Mouse (Mus musculus): ENCODE data around the gene Tex50.
"Not testable (repeated sequence)": the region's sequence is repeated elsewhere in the genome, so short reads cannot be mapped to it uniquely, and the experiment has no call there.

Gene Tex50

GRCm38 (mm10) chr1:161159214-161159613 is at the start of gene Tex50:
TSS of gene Tex50 (minus strand) at chr1:161159314.
- no peak for DNase-seq (ENCODE audit: low read depth in 2 of 2, low spot score in 2 of 2)

GRCm38 (mm10) chr1:161199856-161200255 is 40.7 kb upstream of the Tex50 start:
- DNase-seq (ENCODE audit: low read depth in 2 of 2, low spot score in 2 of 2) = no peak

DNA sequence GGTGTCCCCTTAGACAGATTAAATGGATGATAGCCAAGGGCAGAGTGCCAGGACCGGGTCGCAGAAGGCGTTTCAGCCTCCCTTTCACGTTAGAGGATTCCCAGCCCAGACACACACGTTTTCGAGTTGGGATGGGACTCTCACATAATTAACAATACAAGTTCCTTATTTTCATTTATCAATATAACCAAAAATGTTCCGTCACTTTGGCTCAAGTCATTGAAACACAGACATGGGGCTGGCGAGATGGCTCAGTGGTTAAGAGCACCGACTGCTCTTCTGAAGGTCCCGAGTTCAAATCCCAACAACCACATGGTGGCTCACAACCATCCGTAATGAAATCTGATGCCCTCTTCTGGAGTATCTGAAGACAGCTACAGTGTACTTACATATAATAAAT is 37.2 kb upstream of the Tex50 start:
- DNase-seq (ENCODE audit: low read depth in 2 of 2, low spot score in 2 of 2) = not testable (repeated sequence)

- DNase-seq (ENCODE audit: low read depth in 2 of 2, low spot score in 2 of 2) = peak; percentile 40 to 67
Observed at GRCm38 (mm10) chr1:161195541-161196351, 36.6 kb upstream of the Tex50 start.

- no peak for DNase-seq (ENCODE audit: low read depth in 2 of 2, low spot score in 2 of 2)
Observed at GRCm38 (mm10) chr1:161190253-161190910, 31.3 kb upstream of the Tex50 start.

GRCm38 (mm10) chr1:161185431-161185830 is 26.3 kb upstream of the Tex50 start:
- no peak for DNase-seq (ENCODE audit: low read depth in 2 of 2, low spot score in 2 of 2)

DNA sequence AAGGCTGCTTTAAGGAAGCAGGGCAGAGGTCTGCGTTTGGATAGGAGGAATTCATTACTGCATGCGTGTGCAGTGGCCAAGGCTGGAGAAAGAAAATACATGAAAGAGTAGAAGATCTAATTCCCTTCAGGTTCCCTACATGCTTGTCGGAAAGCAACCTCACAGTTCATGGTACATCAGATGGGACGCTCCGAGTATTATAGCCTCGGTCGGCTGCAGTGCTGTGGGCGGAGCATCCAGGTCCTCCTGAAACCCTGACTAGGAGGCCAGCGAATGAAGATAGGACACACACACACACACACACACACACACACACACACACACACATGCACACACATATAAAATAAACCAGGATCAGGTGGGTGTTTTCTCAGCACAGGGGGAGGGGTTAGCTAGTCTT is 24.6 kb upstream of the Tex50 start:
- no peak for DNase-seq (ENCODE audit: low read depth in 2 of 2, low spot score in 2 of 2)

DNA sequence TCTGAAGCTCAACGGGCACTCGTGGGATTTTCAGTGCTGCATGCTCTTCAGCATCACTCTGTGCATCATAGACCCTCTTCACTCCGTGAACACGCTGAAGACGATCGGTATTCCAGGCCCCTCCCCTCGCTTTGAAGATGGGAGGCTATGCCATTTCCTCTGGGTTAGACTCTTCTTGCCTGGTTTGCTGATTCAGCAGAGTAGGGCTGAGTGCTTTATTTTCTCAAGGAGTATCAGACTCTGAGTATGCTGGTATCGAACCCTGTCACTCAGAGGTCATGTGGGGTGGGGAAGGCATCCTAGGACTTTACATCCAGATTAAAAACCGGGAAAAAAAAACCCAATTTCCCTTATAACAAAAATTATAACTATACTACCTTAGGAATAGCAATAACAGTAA is 23.3 kb upstream of the Tex50 start:
- DNase-seq (ENCODE audit: low read depth in 2 of 2, low spot score in 2 of 2) = no peak

DNA sequence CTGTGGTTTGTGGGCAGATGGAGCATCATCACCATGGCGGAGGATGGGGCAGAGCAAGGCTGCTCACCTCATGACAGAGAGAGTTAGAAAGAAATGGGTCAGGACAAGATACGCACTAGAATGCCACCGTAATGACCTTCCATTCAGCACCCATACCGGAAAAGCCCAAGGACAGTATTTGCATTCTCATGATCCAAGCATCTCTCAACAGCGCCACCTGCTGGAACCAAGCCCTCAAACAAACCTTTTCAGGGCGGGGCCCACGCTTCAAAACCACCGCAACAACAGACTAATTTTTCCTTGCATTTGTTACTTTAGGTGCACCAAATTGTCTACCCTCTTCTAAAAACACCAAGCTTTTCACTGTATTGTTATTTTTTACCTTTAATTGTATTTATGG is 21.6 kb upstream of the Tex50 start:
- DNase-seq (ENCODE audit: low read depth in 2 of 2, low spot score in 2 of 2) = peak; percentile 64 to 73

GRCm38 (mm10) chr1:161170651-161171050 is 11.5 kb upstream of the Tex50 start:
- DNase-seq (ENCODE audit: low read depth in 2 of 2, low spot score in 2 of 2) = peak; percentile 71 to 73

DNA sequence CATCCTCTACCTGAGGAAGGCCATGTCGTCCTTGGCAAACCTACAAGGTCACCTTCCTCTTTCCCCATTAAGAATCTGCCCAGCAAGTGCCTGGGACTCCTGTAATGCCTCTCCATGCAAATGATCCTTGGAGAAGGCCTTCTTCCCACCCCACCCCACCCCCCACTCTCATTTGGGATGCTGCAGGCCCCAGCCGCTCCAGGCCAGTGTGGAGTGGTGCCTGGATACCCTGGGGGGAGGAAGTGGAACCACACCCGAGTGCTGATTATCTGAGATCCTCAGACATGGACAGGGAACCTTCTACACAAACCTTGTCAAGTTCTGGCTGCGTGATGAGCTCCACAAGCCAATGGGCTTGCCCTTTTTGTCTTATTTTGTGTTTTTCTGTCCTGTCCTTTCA is 1.2 kb upstream of the Tex50 start:
- DNase-seq (ENCODE audit: low read depth in 2 of 2, low spot score in 2 of 2) = no peak

DNA sequence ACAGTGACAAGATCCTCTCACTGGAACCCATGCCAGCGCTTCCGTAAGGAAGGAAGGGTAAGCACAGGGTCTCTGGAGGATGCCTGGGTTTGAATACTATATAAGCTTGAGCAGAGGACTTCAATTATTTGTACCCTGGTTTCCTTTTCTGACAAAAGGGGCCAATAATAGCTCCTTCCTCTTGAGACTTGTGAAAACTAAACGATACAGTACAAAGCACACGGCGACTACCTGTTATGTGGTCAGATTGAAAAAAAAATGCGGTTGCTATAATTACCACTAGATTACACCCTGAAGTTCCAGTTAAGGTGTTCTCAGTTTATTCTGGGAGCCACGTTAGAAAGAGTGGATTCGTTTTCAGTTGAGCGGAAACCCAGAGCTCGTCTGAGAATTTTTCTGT is 2.6 kb downstream of the Tex50 start:
- DNase-seq (ENCODE audit: low read depth in 2 of 2, low spot score in 2 of 2) = peak in 1 of 2 experiments; percentile 29

- no peak for DNase-seq (ENCODE audit: low read depth in 2 of 2, low spot score in 2 of 2)
Observed at GRCm38 (mm10) chr1:161151098-161151497, 8.0 kb downstream of the Tex50 start.

GRCm38 (mm10) chr1:161147888-161148287 is 11.2 kb downstream of the Tex50 start:
- no peak for DNase-seq (ENCODE audit: low read depth in 2 of 2, low spot score in 2 of 2)

GRCm38 (mm10) chr1:161145611-161146010 is 13.5 kb downstream of the Tex50 start:
- not testable (repeated sequence) for DNase-seq (ENCODE audit: low read depth in 2 of 2, low spot score in 2 of 2)

DNA sequence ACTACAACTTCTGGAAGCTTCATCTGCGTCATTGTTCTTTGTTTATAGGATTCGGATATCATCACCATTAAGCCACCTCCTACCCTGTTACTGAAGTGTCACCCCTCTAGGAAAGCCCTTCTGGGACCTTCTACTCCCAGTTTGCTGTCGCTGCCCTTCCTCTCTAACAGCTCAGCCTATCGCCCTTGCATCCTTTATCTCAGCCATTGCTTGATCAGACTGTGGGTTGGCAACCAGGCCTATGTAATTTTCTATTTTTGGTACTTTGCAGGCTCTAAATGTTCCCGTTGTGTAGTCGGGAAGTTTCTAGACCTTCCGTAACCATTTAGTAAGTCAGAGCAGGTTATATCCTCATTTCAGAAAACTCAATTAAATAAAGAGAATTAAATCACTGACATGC is 15.9 kb downstream of the Tex50 start:
- no peak for DNase-seq (ENCODE audit: low read depth in 2 of 2, low spot score in 2 of 2)

DNA sequence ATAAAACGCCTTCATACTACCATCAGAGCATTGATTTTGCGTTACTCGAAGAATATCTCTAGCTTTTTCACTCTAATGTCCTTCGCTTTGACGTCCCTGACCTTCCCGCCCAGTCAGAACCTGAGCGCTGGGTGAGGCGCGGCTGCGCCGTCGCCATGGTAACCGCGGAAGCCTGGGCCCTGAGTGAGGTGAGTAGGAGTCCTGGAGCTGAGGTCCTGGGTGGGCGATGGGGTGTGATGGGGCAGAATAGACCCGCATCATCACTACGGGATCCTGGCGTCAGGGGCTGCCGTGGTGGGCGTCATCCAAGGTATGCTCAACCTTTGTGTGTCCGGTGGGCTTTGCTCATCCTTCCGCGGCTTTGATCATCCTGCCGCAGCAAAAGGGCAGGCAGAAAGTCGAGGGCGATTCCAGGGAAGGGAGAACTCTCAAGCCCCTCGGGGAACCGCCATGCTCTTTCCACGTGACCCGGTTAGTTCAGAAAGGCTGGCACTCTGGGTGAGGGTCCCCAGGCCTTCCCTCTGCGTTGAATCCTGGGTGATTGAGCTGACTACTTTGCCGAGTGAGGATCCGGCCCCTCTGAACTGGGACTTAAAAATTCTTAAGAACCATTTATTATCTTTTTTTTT is 16.5 kb downstream of the Tex50 start, which contains the start of gene Ankrd45:
Gene Ankrd45, plus strand, starts transcription at position 161 of the 629 bp plus-strand sequence.
- no peak for DNase-seq (ENCODE audit: low read depth in 2 of 2, low spot score in 2 of 2)

DNA sequence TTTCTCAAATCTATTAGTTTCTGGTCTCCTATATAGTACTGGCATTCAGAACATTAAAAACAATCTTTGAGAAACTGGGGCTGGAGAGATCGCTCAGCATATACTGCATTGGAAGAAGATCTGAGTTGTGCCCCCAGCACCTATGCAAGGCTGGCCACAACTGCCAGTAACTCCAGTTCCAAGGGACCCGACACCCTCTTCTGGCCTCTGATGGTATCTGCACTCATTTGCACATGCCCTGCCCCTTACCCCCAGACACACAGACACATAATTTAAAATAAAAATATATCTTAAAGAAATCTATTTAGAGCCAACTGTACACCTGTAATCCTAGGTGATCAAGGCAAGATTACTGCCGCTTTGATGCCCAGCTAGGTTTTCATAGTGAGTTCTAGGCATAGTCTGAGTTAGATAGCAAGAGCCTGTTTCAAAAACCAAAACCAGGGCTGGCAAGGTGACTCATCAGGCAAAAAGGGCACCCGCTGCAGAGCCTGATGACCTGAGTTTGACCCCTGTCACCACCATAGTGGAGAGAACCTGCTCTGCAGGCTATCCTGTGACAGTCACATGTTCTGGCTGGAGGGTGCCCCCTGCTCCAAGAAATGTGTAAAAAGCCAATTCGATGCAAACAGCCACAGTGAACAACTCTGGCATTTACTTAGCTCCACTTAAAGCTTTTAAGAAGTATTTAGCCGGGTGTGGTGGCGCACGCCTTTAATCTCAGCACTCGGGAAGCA is 18.9 kb downstream of the Tex50 start:
- no peak for DNase-seq (ENCODE audit: low read depth in 2 of 2, low spot score in 2 of 2)

DNA sequence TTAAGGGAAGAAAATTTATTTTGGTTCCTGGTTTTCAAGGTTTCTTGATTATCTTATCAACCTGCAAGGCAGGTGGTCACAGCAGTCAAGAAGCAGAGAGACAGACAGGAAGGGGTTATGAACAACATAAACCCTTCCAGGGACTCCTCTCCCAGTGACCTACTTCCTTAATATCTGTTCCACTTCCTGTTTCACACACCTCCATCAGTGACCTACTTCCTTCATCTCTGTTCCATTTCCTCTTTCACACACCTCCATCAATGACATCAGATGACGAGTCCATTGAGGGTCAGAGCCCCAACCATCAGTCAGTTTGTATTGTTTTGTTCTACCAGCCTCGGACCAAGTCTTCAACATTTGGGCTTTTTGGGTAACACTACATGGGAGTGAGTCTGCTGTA is 19.6 kb downstream of the Tex50 start:
- DNase-seq (ENCODE audit: low read depth in 2 of 2, low spot score in 2 of 2) = no peak

DNA sequence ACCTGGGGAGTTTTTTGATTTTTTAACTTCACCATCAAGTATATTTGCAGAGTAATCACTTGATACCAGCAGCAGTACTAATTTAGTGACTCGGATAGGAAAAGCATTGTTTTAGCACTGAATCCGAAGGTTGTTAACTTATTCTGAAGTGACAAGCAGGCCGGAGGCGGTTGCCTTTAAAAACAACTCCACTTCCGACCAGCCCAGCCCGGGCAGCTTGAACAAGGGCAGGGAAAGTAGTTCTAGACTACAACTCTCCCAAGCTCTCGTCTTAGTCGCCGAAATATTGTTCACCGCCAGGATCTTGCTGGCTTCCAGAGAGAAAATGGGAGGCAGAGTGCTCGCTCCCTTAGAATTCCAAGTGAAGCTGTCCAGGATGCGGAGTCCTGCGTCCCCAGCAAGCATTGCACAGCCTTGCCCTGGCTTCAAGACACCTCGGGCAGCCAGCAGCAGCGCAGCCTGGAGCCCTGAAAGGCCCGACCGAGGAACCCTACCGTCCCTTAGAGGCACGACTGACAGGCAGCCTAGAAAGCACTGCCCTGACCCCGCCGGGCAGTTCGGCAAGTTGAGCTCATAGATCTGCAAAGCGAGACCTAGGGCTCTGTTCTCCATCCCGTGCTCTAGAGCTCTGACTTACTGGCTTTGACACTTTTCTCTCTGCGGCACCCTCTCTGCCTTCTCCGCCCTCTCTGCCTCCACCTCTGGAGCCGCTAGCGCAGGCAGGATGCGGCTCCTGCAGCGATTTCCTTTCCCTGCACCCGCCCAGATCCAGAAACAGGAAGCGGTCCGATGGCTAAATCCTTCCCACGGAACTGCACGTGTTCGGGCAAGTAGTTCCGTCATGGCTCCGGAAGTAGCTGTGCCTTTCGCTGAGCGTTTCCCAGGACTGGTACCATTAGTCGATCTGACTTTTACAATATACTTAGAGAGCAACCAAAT is 28.1 kb downstream of the Tex50 start, which contains the start of gene Klhl20:
Gene Klhl20, minus strand, starts transcription at position 786 of the 939 bp plus-strand sequence.
- peak; percentile 94 to 96 for DNase-seq (ENCODE audit: low read depth in 2 of 2, low spot score in 2 of 2)

All from CD8-positive naive resting alpha-beta T cell, adult 2 months (primary cell).